Mouse (Mus musculus) forebrain, embryonic 16.5 days (tissue): Measurements from ENCODE around the gene Gm38393. TPM values are rescaled to one million over a fixed set of nuclear protein-coding genes. Genes with fewer than 3 reads are reported as not detected.

Experiments
- polyA plus RNA-seq: library from polyadenylated mRNA; unstranded; fragments of >200 nt; fragmentation: Nextera tagmentation; extraction: Ambion mirVana; gene quantifications from 2 replicates; pipeline ENCODE4 v1.2.1, GENCODE M21; 2015

The Gm38393 gene
- polyA plus RNA-seq, 1 experiment from 2014 or later = 2.3 TPM

Other genes starting within 250 kb of the Gm38393 start
- gene Snurf, start within 50 bp of the Gm38393 start, polyA plus RNA-seq = 368 and 455 TPM in 2 replicates
- 467 and 583 TPM in 2 replicates for gene Snrpn, start 135.2 kb upstream of the Gm38393 start, polyA plus RNA-seq